Mouse (Mus musculus): ENCODE results near the gene Ankrd34c. TPM values are rescaled to one million over a fixed set of nuclear protein-coding genes. Genes with fewer than 3 reads are reported as not detected.

Gene Ankrd34c
- total RNA-seq, 4 experiments from 2014 or later: 0.10 TPM; not detected in 3

Other genes with a start within 250 kb of the Ankrd34c start
- under 1 TPM; 0.10 to 0.27 (median 0.18) TPM for gene Minar1, start 115.3 kb downstream of the Ankrd34c start, total RNA-seq (2022)
- gene Tmed3, start 33.4 kb downstream of the Ankrd34c start, total RNA-seq (2022): 100 to 1,000 TPM in 2 of 4 experiments, 10 to 100 TPM in 2; 78.4 to 109 (median 94.6) TPM
- 10 to 100 TPM; 26.4 to 88.9 (median 41.7) TPM for gene Rasgrf1, start 171.4 kb upstream of the Ankrd34c start, total RNA-seq (2022)

Data from adrenal gland, adult 8-10 months (tissue).